Mouse (Mus musculus): ENCODE measurements around the gene Gpc2.

GRCm38 (mm10) chr5:138263260-138264206 is 16.3 kb downstream of the Gpc2 start, which contains the start of gene BC037034:
- TF ChIP-seq CTCF (IDR thresholded peaks at IDR 0.05; ENCODE audit: control insufficient read depth, insufficient read depth, insufficient replicate concordance, low read depth, low read length) (no peak), POLR2A (IDR thresholded peaks at IDR 0.05; ENCODE audit: control insufficient read depth, low read depth, low read length) (peak; percentile 84)

All from testis, adult 2 months (tissue).